Mouse (Mus musculus) gastrocnemius, adult 2 months (tissue): ENCODE data around the gene Gpatch11. TPM values are rescaled to one million over a fixed set of nuclear protein-coding genes. Genes with fewer than 3 reads are reported as not detected.

Experiments
- DNase-seq: peaks from one replicate; pipeline ENCODE4 v3.0.0; 2022
- H3K27ac ChIP-seq: fragments of 200-600 bp; 2 replicates; pipeline ENCODE4 v1.8.1; 2022; ENCODE audit warnings: mild to moderate bottlenecking
- H3K4me3 ChIP-seq: fragments of 200-600 bp; 2 replicates; pipeline ENCODE4 v1.8.1; 2022; ENCODE audit warnings: mild to moderate bottlenecking, moderate library complexity
- CTCF ChIP-seq: fragments of 200-600 bp; IDR thresholded peaks from 2 replicates; pipeline ENCODE4 v1.8.1; 2022; ENCODE audit warnings: antibody characterized with exemption, mild to moderate bottlenecking, moderate library complexity
- intact Hi-C: fragments of 180-260 bp; cut with DNase I; formaldehyde crosslinking; loops from one replicate; pipeline ENCODE4 v1.15.1; 2025
- total RNA-seq, 2 experiments: library from RNA; stranded (reverse); gene quantifications; 2 replicates each; pipeline ENCODE4 v1.2.3; 2021

Gene Gpatch11
- total RNA-seq, 2 experiments from 2014 or later = 17.9 to 23.3 TPM

- TF ChIP-seq CTCF = no peak
- DNase-seq = no peak
- intact Hi-C loops = no loop called here
- H3K27ac ChIP-seq = no peak overlapping the region
- no peak overlapping the region for H3K4me3 ChIP-seq
These were observed 20.9 kb downstream of the Gpatch11 start for GRCm38 (mm10) chr17:78856243-78856642.

DNA sequence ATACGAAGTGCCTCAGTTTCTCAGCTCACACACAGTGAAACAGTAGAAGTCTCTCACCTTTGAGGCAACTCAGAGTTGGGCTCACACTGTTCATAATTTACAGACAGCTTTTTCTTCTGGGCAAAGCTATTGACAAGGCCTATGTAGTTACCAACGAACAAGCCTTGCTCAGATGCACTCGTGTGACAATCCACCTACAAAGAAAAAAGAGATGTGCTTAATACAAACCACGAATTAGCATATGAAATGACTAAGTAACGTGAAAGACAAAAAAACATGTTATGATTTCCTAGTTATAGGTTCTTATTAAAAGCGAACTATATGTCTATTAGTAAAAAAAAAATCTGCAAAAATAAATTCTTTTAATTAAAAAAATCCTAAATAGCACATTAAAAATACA lies 38.5 kb downstream of the Gpatch11 start:
- H3K4me3 ChIP-seq = no peak overlapping the region
- TF ChIP-seq CTCF = no peak
- no peak for DNase-seq
- no peak overlapping the region for H3K27ac ChIP-seq
- intact Hi-C loops = no loop called here

GRCm38 (mm10) chr17:78881878-78882304 lies 46.5 kb downstream of the Gpatch11 start:
- Histone ChIP-seq H3K27ac (peak overlapping the region; percentile 86), H3K4me3 (peak overlapping the region; percentile 77)
- TF ChIP-seq CTCF = no peak
- DNase-seq = peak; percentile 22
- intact Hi-C loops = no loop called here

- H3K4me3 ChIP-seq = peak within 1 kb of the TSS; percentile 77
- intact Hi-C loops = no loop called here
- peak; percentile 88 for DNase-seq
- H3K27ac ChIP-seq = peak within 1 kb of the TSS; percentile 86
- TF ChIP-seq CTCF = no peak
These were observed 47.2 kb downstream of the Gpatch11 start, which contains the start of gene Eif2ak2 for GRCm38 (mm10) chr17:78882401-78883112. Gene Eif2ak2 (minus strand): TSS chr17:78882573.

DNA sequence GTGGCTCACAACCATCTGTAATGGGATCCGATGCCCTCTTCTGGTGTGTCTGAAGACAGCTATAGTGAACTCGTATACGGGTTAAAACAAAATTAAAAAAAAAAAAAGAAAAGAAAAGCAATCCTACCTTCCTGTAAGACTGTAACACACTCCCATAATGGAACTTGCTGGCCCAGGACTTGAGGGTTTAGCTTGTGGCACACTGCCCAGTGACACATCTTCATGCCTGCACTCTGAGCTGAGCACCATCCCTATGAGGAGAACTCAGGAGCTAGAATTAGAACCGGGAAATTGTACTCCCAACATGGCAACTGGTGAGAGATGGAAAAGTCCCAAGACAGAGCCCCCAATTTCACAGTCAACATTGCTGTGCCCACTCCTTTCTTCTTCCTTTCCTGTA lies 47.9 kb downstream of the Gpatch11 start:
- no peak overlapping the region for H3K4me3 ChIP-seq
- intact Hi-C loops = no loop called here
- DNase-seq = no peak
- TF ChIP-seq CTCF = no peak
- no peak overlapping the region for H3K27ac ChIP-seq

- TF ChIP-seq CTCF = no peak
- no peak for DNase-seq
- intact Hi-C loops = no loop called here
- no peak overlapping the region for H3K4me3 ChIP-seq
- no peak overlapping the region for H3K27ac ChIP-seq
These were observed 50.1 kb downstream of the Gpatch11 start for GRCm38 (mm10) chr17:78885286-78886065.

DNA sequence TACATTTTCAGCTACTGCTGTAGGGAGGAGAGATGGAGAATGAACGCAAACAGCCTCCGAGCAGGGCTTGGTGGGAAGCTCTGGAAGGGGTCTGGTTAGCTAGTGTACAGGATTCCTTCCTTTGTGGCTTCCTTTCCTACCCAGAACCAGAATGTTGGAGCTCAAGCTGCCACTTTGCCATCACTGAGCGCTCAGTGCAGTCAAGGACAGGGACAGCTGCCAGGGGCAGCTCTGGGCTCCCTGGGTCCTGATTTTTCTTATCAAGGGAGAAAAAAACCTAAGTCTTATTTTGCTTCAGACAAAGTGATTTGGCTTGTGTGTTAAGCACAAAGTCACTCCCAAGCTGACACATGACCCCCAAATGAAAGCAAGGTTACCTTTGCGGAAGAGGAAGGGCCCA lies 53.2 kb downstream of the Gpatch11 start:
- no peak for DNase-seq
- no peak for TF ChIP-seq CTCF
- Histone ChIP-seq H3K4me3 (no peak overlapping the region), H3K27ac (no peak overlapping the region)
- intact Hi-C loops = no loop called here

- DNase-seq = no peak
- Histone ChIP-seq H3K4me3 (no peak overlapping the region), H3K27ac (no peak overlapping the region)
- no peak for TF ChIP-seq CTCF
- intact Hi-C loops = no loop called here
These were observed 53.8 kb downstream of the Gpatch11 start for GRCm38 (mm10) chr17:78889184-78889583.

DNA sequence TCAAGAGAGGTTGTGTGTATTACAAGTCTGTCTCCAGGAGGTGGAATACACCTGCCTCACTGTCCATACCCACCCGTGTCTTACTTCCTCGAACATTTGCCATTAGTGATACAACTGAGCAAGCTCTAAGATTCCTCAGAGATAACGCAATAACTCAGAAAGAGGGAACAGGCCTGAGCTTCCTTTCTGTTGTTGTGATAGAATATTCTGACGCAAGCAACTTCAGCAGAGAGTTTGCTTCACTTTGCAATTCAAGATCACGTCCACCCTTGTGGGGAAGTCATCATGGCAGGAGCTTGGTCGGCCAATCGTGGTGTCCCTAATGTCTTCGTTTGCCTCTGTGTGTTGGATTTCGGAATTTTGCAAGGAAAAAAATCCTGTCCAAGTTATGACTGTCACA lies 55.7 kb downstream of the Gpatch11 start:
- Histone ChIP-seq H3K4me3 (no peak overlapping the region), H3K27ac (no peak overlapping the region)
- intact Hi-C loops = no loop called here
- no peak for TF ChIP-seq CTCF
- DNase-seq = no peak

DNA sequence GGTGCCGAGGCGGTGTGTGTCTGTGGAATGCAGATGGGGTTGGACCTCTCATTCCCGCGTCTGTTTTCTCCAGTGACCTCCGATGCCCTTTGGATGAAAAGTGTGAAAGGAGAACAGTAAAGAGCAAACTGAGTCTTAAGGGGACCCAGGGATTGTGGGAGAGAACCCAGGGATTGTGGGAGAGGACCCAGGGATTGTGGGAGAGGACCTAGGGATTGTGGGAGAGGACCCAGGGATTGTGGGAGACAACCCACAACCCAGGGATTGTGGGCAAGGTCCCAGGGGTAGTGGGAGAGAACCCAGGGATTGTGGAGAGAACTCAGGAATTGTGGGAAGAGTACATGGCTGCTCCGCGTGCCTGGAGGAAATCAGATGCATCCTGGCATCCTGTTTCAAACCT lies 59.6 kb downstream of the Gpatch11 start:
- intact Hi-C loops = no loop called here
- no peak for TF ChIP-seq CTCF
- no peak overlapping the region for H3K4me3 ChIP-seq
- no peak for DNase-seq
- H3K27ac ChIP-seq = no peak overlapping the region

DNA sequence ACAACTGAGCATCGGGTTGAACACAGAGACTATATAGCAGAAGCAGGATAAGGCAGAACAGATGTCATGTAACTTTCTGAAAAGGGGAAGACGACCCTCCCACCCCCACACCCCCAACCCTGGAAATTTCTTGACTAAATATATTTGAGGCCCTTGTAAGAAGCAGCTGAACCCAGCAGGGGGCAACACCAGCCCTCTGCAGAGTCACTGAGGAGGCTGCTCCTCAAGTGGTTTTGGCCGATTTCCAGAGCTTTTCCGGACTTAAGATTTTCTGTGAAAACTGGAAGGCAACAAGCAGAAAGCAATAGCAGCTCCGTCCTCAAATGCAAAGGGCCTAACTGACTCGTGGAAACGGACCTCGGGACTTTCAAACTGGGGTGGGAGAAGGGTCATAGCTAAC lies 60.0 kb downstream of the Gpatch11 start:
- intact Hi-C loops = no loop called here
- Histone ChIP-seq H3K27ac (no peak overlapping the region), H3K4me3 (no peak overlapping the region)
- TF ChIP-seq CTCF = peak; percentile 46
- DNase-seq = peak; percentile 34

Other genes starting within 250 kb of the Gpatch11 start
- gene Strn, start 98.4 kb upstream of the Gpatch11 start, total RNA-seq = 1 to 10 TPM; 5.4 to 7.1 TPM
- gene Heatr5b, start 203 bp upstream of the Gpatch11 start, total RNA-seq = 10 to 100 TPM in 1 of 2 experiments, 1 to 10 TPM in 1; 7.3 to 10.1 TPM
- 1 to 10 TPM; 3.6 to 4.0 TPM for gene Eif2ak2, start 47.0 kb downstream of the Gpatch11 start, total RNA-seq
- not detected for gene Sult6b1, start 71.4 kb downstream of the Gpatch11 start, total RNA-seq
- gene Cebpzos, start 80.9 kb downstream of the Gpatch11 start, total RNA-seq = 10 to 100 TPM; 36.5 to 48.7 TPM
- gene Cebpz, start 101.5 kb downstream of the Gpatch11 start, total RNA-seq = 10 to 100 TPM; 26.2 to 27.5 TPM
- gene Ndufaf7, start 101.6 kb downstream of the Gpatch11 start, total RNA-seq = 10 to 100 TPM; 22.0 to 31.8 TPM
- 1 to 10 TPM; 8.6 to 9.7 TPM for gene Prkd3, start 185.2 kb downstream of the Gpatch11 start, total RNA-seq
- 1 to 10 TPM; 2.4 to 3.8 TPM for gene Qpct, start 216.3 kb downstream of the Gpatch11 start, total RNA-seq